Mouse (Mus musculus): ENCODE results near the gene Ptma. TPM values are rescaled to one million over a fixed set of nuclear protein-coding genes. Genes with fewer than 3 reads are reported as not detected.
A peak's percentile ranks its signal among the peaks of the same experiment; 100 is the strongest.

Gene Ptma
- polyA plus RNA-seq, 1 experiment from 2014 or later, result 1,264 TPM

GRCm38 (mm10) chr1:86542584-86542983 lies 16.1 kb downstream of the Ptma start:
- H3K4me1 ChIP-seq (ENCODE audit: insufficient read depth, low read depth, low read length), result no peaks in the 10 kb centered on the region
- ATAC-seq (no peak), DNase-seq (ENCODE audit: low spot score) (no peak)
- H3K36me3 ChIP-seq (ENCODE audit: insufficient read depth, low read length), result peaks cover 24% of the 10 kb centered on the region
- no peak for TF ChIP-seq EP300 (IDR thresholded peaks at IDR 0.05)
- no peak for TF ChIP-seq CTCF (IDR thresholded peaks at IDR 0.05)
- H3K27me3 ChIP-seq (replicated peaks; ENCODE audit: insufficient read depth, low read length), result no peaks in the 10 kb centered on the region
- H3K27ac ChIP-seq (ENCODE audit: low read length), result no peak overlapping the region
- H3K9me3 ChIP-seq (ENCODE audit: low read length), result no peaks in the 10 kb centered on the region
- H3K4me2 ChIP-seq (replicated peaks; ENCODE audit: low read depth, low read length), result no peak overlapping the region
- H3K4me3 ChIP-seq (ENCODE audit: low read depth, low read length), result no peak overlapping the region
- WGBS, result 81% methylated on average over 2 of the region's 2 CpGs
- no peak overlapping the region for H3K9ac ChIP-seq (replicated peaks; ENCODE audit: low read depth)

- DNase-seq (ENCODE audit: low spot score), result no peak
These were observed 20.3 kb downstream of the Ptma start for GRCm38 (mm10) chr1:86546797-86547196.

GRCm38 (mm10) chr1:86551299-86551698 lies 24.8 kb downstream of the Ptma start:
- no peak overlapping the region for H3K4me2 ChIP-seq (replicated peaks; ENCODE audit: low read depth, low read length)
- ATAC-seq, result no peak
- DNase-seq (ENCODE audit: low spot score), result no peak
- TF ChIP-seq CTCF (IDR thresholded peaks at IDR 0.05), result no peak
- TF ChIP-seq EP300 (IDR thresholded peaks at IDR 0.05), result no peak
- no peaks in the 10 kb centered on the region for H3K9me3 ChIP-seq (ENCODE audit: low read length)
- no peak overlapping the region for H3K9ac ChIP-seq (replicated peaks; ENCODE audit: low read depth)
- 69% methylated on average over 4 of the region's 4 CpGs for WGBS
- no peak overlapping the region for H3K4me3 ChIP-seq (ENCODE audit: low read depth, low read length)
- H3K4me1 ChIP-seq (ENCODE audit: insufficient read depth, low read depth, low read length), result no peaks in the 10 kb centered on the region
- H3K27me3 ChIP-seq (replicated peaks; ENCODE audit: insufficient read depth, low read length), result no peaks in the 10 kb centered on the region
- H3K27ac ChIP-seq (ENCODE audit: low read length), result no peak overlapping the region
- peaks cover under 1% of the 10 kb centered on the region; the same call in 1 of the 2 replicates for H3K36me3 ChIP-seq (ENCODE audit: insufficient read depth, low read length)

More at GRCm38 (mm10) chr1:86546797-86547196, 20.3 kb downstream of the Ptma start:
- no peaks in the 10 kb centered on the region for H3K4me1 ChIP-seq (ENCODE audit: insufficient read depth, low read depth, low read length)
- WGBS, result 73% methylated on average over 3 of the region's 3 CpGs
- TF ChIP-seq EP300 (IDR thresholded peaks at IDR 0.05) (no peak), CTCF (IDR thresholded peaks at IDR 0.05) (no peak)
- no peak overlapping the region for H3K27ac ChIP-seq (ENCODE audit: low read length)
- H3K9me3 ChIP-seq (ENCODE audit: low read length), result no peaks in the 10 kb centered on the region
- peaks cover 24% of the 10 kb centered on the region for H3K36me3 ChIP-seq (ENCODE audit: insufficient read depth, low read length)
- H3K27me3 ChIP-seq (replicated peaks; ENCODE audit: insufficient read depth, low read length), result no peaks in the 10 kb centered on the region
- no peak overlapping the region for H3K9ac ChIP-seq (replicated peaks; ENCODE audit: low read depth)
- no peak overlapping the region for H3K4me2 ChIP-seq (replicated peaks; ENCODE audit: low read depth, low read length)
- no peak overlapping the region for H3K4me3 ChIP-seq (ENCODE audit: low read depth, low read length)
- no peak for ATAC-seq

- 52% methylated on average over 2 of the region's 2 CpGs for WGBS
- TF ChIP-seq EP300 (IDR thresholded peaks at IDR 0.05), result no peak
- Histone ChIP-seq H3K4me3 (ENCODE audit: low read depth, low read length) (no peak overlapping the region), H3K36me3 (ENCODE audit: insufficient read depth, low read length) (no peaks in the 10 kb centered on the region), H3K27ac (ENCODE audit: low read length) (no peak overlapping the region), H3K4me1 (ENCODE audit: insufficient read depth, low read depth, low read length) (no peaks in the 10 kb centered on the region), H3K9me3 (ENCODE audit: low read length) (no peaks in the 10 kb centered on the region), H3K9ac (replicated peaks; ENCODE audit: low read depth) (no peak overlapping the region), H3K4me2 (replicated peaks; ENCODE audit: low read depth, low read length) (no peak overlapping the region), H3K27me3 (replicated peaks; ENCODE audit: insufficient read depth, low read length) (no peaks in the 10 kb centered on the region)
- no peak for ATAC-seq
- no peak for DNase-seq (ENCODE audit: low spot score)
These were observed 25.4 kb downstream of the Ptma start for GRCm38 (mm10) chr1:86551877-86552276.

GRCm38 (mm10) chr1:86555665-86556064 lies 29.1 kb downstream of the Ptma start:
- H3K27ac ChIP-seq (ENCODE audit: low read length), result no peak overlapping the region
- TF ChIP-seq EP300 (IDR thresholded peaks at IDR 0.05) (no peak), CTCF (IDR thresholded peaks at IDR 0.05) (no peak)
- no peaks in the 10 kb centered on the region for H3K27me3 ChIP-seq (replicated peaks; ENCODE audit: insufficient read depth, low read length)
- H3K9ac ChIP-seq (replicated peaks; ENCODE audit: low read depth), result no peak overlapping the region
- H3K4me1 ChIP-seq (ENCODE audit: insufficient read depth, low read depth, low read length), result no peaks in the 10 kb centered on the region
- no peak for ATAC-seq
- no peak for DNase-seq (ENCODE audit: low spot score)
- no peak overlapping the region for H3K4me2 ChIP-seq (replicated peaks; ENCODE audit: low read depth, low read length)
- no peak overlapping the region for H3K4me3 ChIP-seq (ENCODE audit: low read depth, low read length)
- 87% methylated on average over 3 of the region's 3 CpGs for WGBS
- H3K9me3 ChIP-seq (ENCODE audit: low read length), result no peaks in the 10 kb centered on the region
- no peaks in the 10 kb centered on the region for H3K36me3 ChIP-seq (ENCODE audit: insufficient read depth, low read length)

- Histone ChIP-seq H3K27me3 (replicated peaks; ENCODE audit: insufficient read depth, low read length) (no peaks in the 10 kb centered on the region), H3K27ac (ENCODE audit: low read length) (no peak overlapping the region), H3K9ac (replicated peaks; ENCODE audit: low read depth) (no peak overlapping the region), H3K9me3 (ENCODE audit: low read length) (no peaks in the 10 kb centered on the region), H3K36me3 (ENCODE audit: insufficient read depth, low read length) (peaks cover 3% of the 10 kb centered on the region; the same call in 1 of the 2 replicates), H3K4me1 (ENCODE audit: insufficient read depth, low read depth, low read length) (no peaks in the 10 kb centered on the region), H3K4me3 (ENCODE audit: low read depth, low read length) (no peak overlapping the region), H3K4me2 (replicated peaks; ENCODE audit: low read depth, low read length) (no peak overlapping the region)
- peak; percentile 23; the same call in 1 of the 2 replicates for ATAC-seq
- TF ChIP-seq CTCF (IDR thresholded peaks at IDR 0.05), result no peak
- TF ChIP-seq EP300 (IDR thresholded peaks at IDR 0.05), result no peak
- DNase-seq (ENCODE audit: low spot score), result peak; percentile 37
- 48% methylated on average over 7 of the region's 7 CpGs for WGBS
These were observed 31.3 kb downstream of the Ptma start for GRCm38 (mm10) chr1:86557872-86558271.

GRCm38 (mm10) chr1:86559232-86559631 lies 32.7 kb downstream of the Ptma start:
- Histone ChIP-seq H3K4me3 (ENCODE audit: low read depth, low read length) (no peak overlapping the region), H3K9me3 (ENCODE audit: low read length) (no peaks in the 10 kb centered on the region), H3K4me1 (ENCODE audit: insufficient read depth, low read depth, low read length) (no peaks in the 10 kb centered on the region), H3K9ac (replicated peaks; ENCODE audit: low read depth) (no peak overlapping the region), H3K27me3 (replicated peaks; ENCODE audit: insufficient read depth, low read length) (no peaks in the 10 kb centered on the region), H3K27ac (ENCODE audit: low read length) (no peak overlapping the region), H3K36me3 (ENCODE audit: insufficient read depth, low read length) (peaks cover 3% of the 10 kb centered on the region; the same call in 1 of the 2 replicates), H3K4me2 (replicated peaks; ENCODE audit: low read depth, low read length) (no peak overlapping the region)
- DNase-seq (ENCODE audit: low spot score) (no peak), ATAC-seq (no peak)
- WGBS, result 78% methylated on average over 3 of the region's 3 CpGs
- TF ChIP-seq CTCF (IDR thresholded peaks at IDR 0.05), result no peak
- TF ChIP-seq EP300 (IDR thresholded peaks at IDR 0.05), result no peak

Measured in lung, postnatal 0 days (tissue).